Mouse (Mus musculus): ENCODE results near the gene Cysltr2. TPM values are rescaled to one million over a fixed set of nuclear protein-coding genes. Genes with fewer than 3 reads are reported as not detected.

Gene Cysltr2
- total and polyA plus RNA-seq, 3 experiments: 0.22 TPM; not detected in 2

DNA sequence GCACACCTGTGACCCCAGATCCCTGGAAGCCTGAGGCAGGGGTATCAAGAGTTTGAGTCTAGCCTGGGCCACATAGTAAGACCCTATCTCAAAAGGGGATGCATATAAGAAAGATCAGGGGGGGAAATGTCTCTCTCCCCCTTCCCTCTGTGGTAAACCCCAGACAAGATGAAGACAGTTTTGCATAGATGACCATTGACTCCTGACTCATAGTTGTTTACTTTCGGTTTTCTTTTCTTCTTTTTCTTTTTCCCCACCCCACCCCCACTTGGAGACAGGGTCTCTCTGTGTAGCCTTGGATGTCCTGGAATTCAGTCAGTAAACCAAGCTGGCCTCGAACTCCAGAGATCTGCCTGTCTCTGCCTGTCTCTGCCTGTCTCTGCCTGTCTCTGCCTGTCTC lies 9.8 kb upstream of the Cysltr2 start:
- Histone ChIP-seq H3K9me3 (replicated peaks; ENCODE audit: insufficient read depth, low read length) (no peaks in the 10 kb centered on the region), H3K27ac (ENCODE audit: control insufficient read depth, low read depth, low read length) (no peak overlapping the region), H3K4me3 (ENCODE audit: control insufficient read depth in 1 of 2, insufficient read depth in 1 of 2, low read depth in 2 of 2, low read length in 2 of 2) (0 out of 4 replicates have a peak overlapping the region, but pooled peaks of 1 of the 2 experiments have one; percentile 26), H3K27me3 (ENCODE audit: control insufficient read depth in 1 of 2, insufficient read depth in 2 of 2, low read length in 2 of 2) (no peaks in the 10 kb centered on the region), H3K79me2 (ENCODE audit: control insufficient read depth, insufficient read depth, low read length, poor library complexity) (no peaks in the 10 kb centered on the region), H3K4me1 (ENCODE audit: control insufficient read depth in 1 of 2, insufficient read depth in 2 of 2, low read length in 2 of 2) (no peaks in the 10 kb centered on the region), H3K9ac (ENCODE audit: control insufficient read depth, low read depth, low read length, poor library complexity, severe bottlenecking) (no peak overlapping the region), H3K36me3 (ENCODE audit: control insufficient read depth in 1 of 2, insufficient read depth in 2 of 2, low read length in 2 of 2) (no peaks in the 10 kb centered on the region)
- no peak for DNase-seq (ENCODE audit: low read depth, low spot score)
- TF ChIP-seq TBP (IDR thresholded peaks at IDR 0.05; ENCODE audit: low read depth, low read length): no peak
- TF ChIP-seq MYC (IDR thresholded peaks at IDR 0.05; ENCODE audit: low read depth, low read length): no peak
- TF ChIP-seq E2F4 (IDR thresholded peaks at IDR 0.05; ENCODE audit: borderline replicate concordance, low read depth, low read length): no peak
- no peak for TF ChIP-seq KAT2A (conservative IDR thresholded peaks at IDR 0.05; ENCODE audit: low read depth, low read length)
- no peak for TF ChIP-seq MEF2A (IDR thresholded peaks at IDR 0.05; ENCODE audit: extremely low read depth, insufficient replicate concordance, low read depth, low read length, poor library complexity, severe bottlenecking)
- TF ChIP-seq POLR2A (IDR thresholded peaks at IDR 0.05; ENCODE audit: control insufficient read depth in 1 of 2, insufficient read depth in 1 of 2, low read depth in 1 of 2, low read length in 2 of 2, poor library complexity in 1 of 2): no peak
- TF ChIP-seq EP300 (IDR thresholded peaks at IDR 0.05; ENCODE audit: low read depth in 1 of 2, low read length in 2 of 2): no peak
- no peak for TF ChIP-seq JUND (IDR thresholded peaks at IDR 0.05; ENCODE audit: low read depth, low read length)
- no peak for TF ChIP-seq USF1 (IDR thresholded peaks at IDR 0.05; ENCODE audit: low read depth, low read length)
- no peak for TF ChIP-seq RAD21 (IDR thresholded peaks at IDR 0.05; ENCODE audit: low read depth, low read length)
- TF ChIP-seq MAFK (IDR thresholded peaks at IDR 0.05; ENCODE audit: borderline replicate concordance, low read depth, low read length): no peak
- TF ChIP-seq USF2 (IDR thresholded peaks at IDR 0.05; ENCODE audit: borderline replicate concordance in 1 of 2, insufficient read depth in 1 of 2, low read depth in 1 of 2, low read length in 2 of 2): no peak
- no peak for TF ChIP-seq MYB (IDR thresholded peaks at IDR 0.05; ENCODE audit: low read depth, low read length)
- TF ChIP-seq ZMIZ1 (IDR thresholded peaks at IDR 0.05; ENCODE audit: low read depth, low read length): no peak
- no peak for TF ChIP-seq NRF1 (IDR thresholded peaks at IDR 0.05; ENCODE audit: insufficient read depth, low read depth, low read length, poor library complexity, severe bottlenecking)
- no peak for TF ChIP-seq POLR2AphosphoS2 (IDR thresholded peaks at IDR 0.05; ENCODE audit: low read length)
- no peak for TF ChIP-seq ZKSCAN1 (IDR thresholded peaks at IDR 0.05; ENCODE audit: low read depth, low read length)
- TF ChIP-seq MXI1 (IDR thresholded peaks at IDR 0.05; ENCODE audit: low read depth, low read length): no peak
- TF ChIP-seq GATA1 (IDR thresholded peaks at IDR 0.05; ENCODE audit: low read depth, low read length): no peak

DNA sequence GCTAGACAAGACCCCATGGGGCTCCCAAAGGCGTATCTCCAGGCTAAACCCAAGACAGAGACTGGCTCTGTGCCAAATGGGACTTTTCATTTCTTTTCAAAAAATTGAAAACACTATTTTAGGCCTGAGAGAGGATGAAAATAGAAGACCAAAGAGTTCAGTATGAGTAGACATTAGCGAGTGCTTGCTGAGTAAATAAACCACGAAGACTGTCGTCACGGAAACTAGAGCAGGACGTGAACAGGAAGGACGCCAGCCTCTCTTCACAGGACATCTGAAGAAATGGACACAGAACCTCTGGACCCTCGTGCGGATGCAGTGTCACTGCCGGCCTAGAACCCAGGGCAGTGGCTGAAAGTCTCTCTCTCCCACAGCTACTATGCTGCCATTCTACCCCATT lies 8.8 kb upstream of the Cysltr2 start:
- TF ChIP-seq USF2 (IDR thresholded peaks at IDR 0.05; ENCODE audit: borderline replicate concordance in 1 of 2, insufficient read depth in 1 of 2, low read depth in 1 of 2, low read length in 2 of 2) (no peak), BHLHE40 (IDR thresholded peaks at IDR 0.05; ENCODE audit: borderline replicate concordance, low read depth, low read length) (no peak), MXI1 (IDR thresholded peaks at IDR 0.05; ENCODE audit: low read depth, low read length) (no peak)
- Histone ChIP-seq H3K79me2 (ENCODE audit: control insufficient read depth, insufficient read depth, low read length, poor library complexity) (no peaks in the 10 kb centered on the region), H3K27ac (ENCODE audit: control insufficient read depth, low read depth, low read length) (no peak overlapping the region), H3K27me3 (ENCODE audit: control insufficient read depth in 1 of 2, insufficient read depth in 2 of 2, low read length in 2 of 2) (no peaks in the 10 kb centered on the region; a peak in 1 of 4 replicates), H3K9me3 (replicated peaks; ENCODE audit: insufficient read depth, low read length) (no peaks in the 10 kb centered on the region), H3K36me3 (ENCODE audit: control insufficient read depth in 1 of 2, insufficient read depth in 2 of 2, low read length in 2 of 2) (no peaks in the 10 kb centered on the region), H3K9ac (ENCODE audit: control insufficient read depth, low read depth, low read length, poor library complexity, severe bottlenecking) (no peak overlapping the region), H3K4me3 (ENCODE audit: control insufficient read depth in 1 of 2, insufficient read depth in 1 of 2, low read depth in 2 of 2, low read length in 2 of 2) (no peak overlapping the region), H3K4me1 (ENCODE audit: control insufficient read depth in 1 of 2, insufficient read depth in 2 of 2, low read length in 2 of 2) (no peaks in the 10 kb centered on the region)
- no peak for DNase-seq (ENCODE audit: low read depth, low spot score)
